Mouse (Mus musculus) adrenal gland, adult (tissue): ENCODE measurements around the gene Rfpl4.
"Not testable (repeated sequence)": the region's sequence is repeated elsewhere in the genome, so short reads cannot be mapped to it uniquely, and the experiment has no call there.

ENCODE experiments used
- DNase-seq, 2 experiments: peaks; one replicate each; pipeline ENCODE4 v3.0.0; 2022 to 2023; ENCODE audit warnings: low spot score in 1 of 2; ENCODE audit not compliant: inconsistent age in 2 of 2

Gene Rfpl4

GRCm38 (mm10) chr7:5081241-5081640 is 35.5 kb downstream of the Rfpl4 start:
- DNase-seq: no peak

GRCm38 (mm10) chr7:5080815-5081214 is 35.9 kb downstream of the Rfpl4 start:
- no peak for DNase-seq

GRCm38 (mm10) chr7:5080010-5080751 is 36.6 kb downstream of the Rfpl4 start, which contains the start of gene Epn1:
Epn1 (plus strand) TSS chr7:5080235.
- DNase-seq: peak; percentile 98

GRCm38 (mm10) chr7:5079365-5080009 is 37.3 kb downstream of the Rfpl4 start:
- DNase-seq: not testable (repeated sequence)

- DNase-seq: no peak
Measured at GRCm38 (mm10) chr7:5076931-5077330, 39.8 kb downstream of the Rfpl4 start.

GRCm38 (mm10) chr7:5074984-5075383 is 41.8 kb downstream of the Rfpl4 start:
- DNase-seq: no peak

- no peak for DNase-seq
Measured at GRCm38 (mm10) chr7:5073586-5073985, 43.2 kb downstream of the Rfpl4 start.

- no peak for DNase-seq
Measured at GRCm38 (mm10) chr7:5064886-5065285, 51.9 kb downstream of the Rfpl4 start.

GRCm38 (mm10) chr7:5062360-5063001 is 54.3 kb downstream of the Rfpl4 start:
- DNase-seq: peak in 1 of 2 experiments; percentile 93

GRCm38 (mm10) chr7:5061774-5062359 is 54.9 kb downstream of the Rfpl4 start, which contains the start of gene U2af2:
U2af2 (plus strand) TSS chr7:5062143.
- peak; percentile 95 to 97 for DNase-seq

- DNase-seq: peak; percentile 98 to 99
Measured at GRCm38 (mm10) chr7:5060944-5061773, 55.6 kb downstream of the Rfpl4 start.

- peak; percentile 88 to 93 for DNase-seq
Measured at GRCm38 (mm10) chr7:5060239-5060731, 56.5 kb downstream of the Rfpl4 start.
